Mouse (Mus musculus) liver, embryonic 14.5 days (tissue): ENCODE results near the gene Ankrd6. TPM values are rescaled to one million over a fixed set of nuclear protein-coding genes. Genes with fewer than 3 reads are reported as not detected.

Experiments
- ATAC-seq: fragments of 200-750 bp; cut with Nextera tagmentation; 2 replicates; pipeline ENCODE4 v1.8.0; 2017; ENCODE audit warnings: moderate number of reproducible peaks, mild to moderate bottlenecking, moderate library complexity; ENCODE audit not compliant: insufficient read depth
- DNase-seq, 3 experiments: peaks; one replicate each; pipeline ENCODE4 v3.0.0-alpha.2; 2012 to 2013; ENCODE audit warnings: low read depth in 3 of 3, low spot score in 3 of 3
- H3K27ac ChIP-seq: fragments of 300-500 bp; sonication (generic); 2 replicates; pipeline ENCODE4 v1.5.1; 2014; ENCODE audit warnings: moderate library complexity, mild to moderate bottlenecking, control low read depth, inconsistent platforms
- H3K27me3 ChIP-seq: fragments of 300-500 bp; sonication (generic); 2 replicates; pipeline ENCODE4 v1.6.1; 2014; ENCODE audit warnings: mild to moderate bottlenecking, low read length, moderate library complexity; ENCODE audit not compliant: control insufficient read depth, insufficient read depth
- H3K36me3 ChIP-seq: fragments of 300-500 bp; sonication (generic); replicated peaks from 2 replicates; pipeline ENCODE4 v1.6.1; 2014; ENCODE audit warnings: low read depth; ENCODE audit not compliant: control insufficient read depth, insufficient read depth
- H3K4me1 ChIP-seq, 2 experiments: fragments of 200-500 bp in 1 of 2; fragments of 300-500 bp in 1 of 2; sonication (generic) in 1 of 2; replicated peaks; 2 replicates each; pipeline ENCODE4 v1.6.1; 2012 to 2014; ENCODE audit warnings: antibody characterized with exemption in 1 of 2, inconsistent platforms in 1 of 2, low read length in 1 of 2; ENCODE audit not compliant: control insufficient read depth in 2 of 2, insufficient read depth in 2 of 2
- H3K4me2 ChIP-seq: fragments of 300-500 bp; sonication (generic); 2 replicates; pipeline ENCODE4 v1.6.1; 2014; ENCODE audit warnings: low read depth, mild to moderate bottlenecking, control low read depth, moderate library complexity
- H3K4me3 ChIP-seq, 2 experiments: fragments of 200-500 bp in 1 of 2; fragments of 300-500 bp in 1 of 2; sonication (generic) in 1 of 2; 2 replicates each; pipeline ENCODE4 v1.5.1; 2012 to 2014; ENCODE audit warnings: low read depth in 2 of 2, low read length in 2 of 2, mild to moderate bottlenecking in 2 of 2, control low read depth in 1 of 2, inconsistent platforms in 1 of 2, moderate library complexity in 1 of 2; ENCODE audit not compliant: insufficient read depth in 1 of 2
- H3K9ac ChIP-seq: fragments of 300-500 bp; sonication (generic); replicated peaks from 2 replicates; pipeline ENCODE4 v1.6.1; 2014; ENCODE audit warnings: mild to moderate bottlenecking, control low read depth, moderate library complexity
- H3K9me3 ChIP-seq: fragments of 300-500 bp; sonication (generic); 2 replicates; pipeline ENCODE4 v1.6.1; 2016; ENCODE audit warnings: low read length, mixed read lengths; ENCODE audit not compliant: control insufficient read depth
- CTCF ChIP-seq: IDR thresholded peaks from 2 replicates; pipeline ENCODE4 v1.5.1; 2016; ENCODE audit warnings: antibody characterized with exemption, low read depth, control low read depth
- EP300 ChIP-seq: IDR thresholded peaks from 2 replicates; pipeline ENCODE4 v1.6.1; 2016; ENCODE audit warnings: antibody characterized with exemption, low read depth
- WGBS: fragments of 180-500 bp; shearing (Covaris S2); extraction: QIAGEN DNeasy Blood & Tissue Kit; methylation state at CpG from one replicate; pipeline ENCODE4 v1.1.7; 2014; ENCODE audit not compliant: insufficient replicate concordance; 5-methylcytosine and 5-hydroxymethylcytosine counted together
- polyA plus RNA-seq, 2 experiments: library from polyadenylated mRNA; depleted of rRNA in 1 of 2; stranded (reverse) in 1 of 2; unstranded in 1 of 2; fragments of >200 nt; fragmentation: Nextera tagmentation in 1 of 2; extraction: Ambion mirVana in 1 of 2; gene quantifications; 2 replicates each; pipeline versions ENCODE4 v1.2.1 to v1.2.3; 2012 to 2014

Gene Ankrd6
- polyA plus RNA-seq (2012; rRNA removed): 0.19 and 0.31 TPM in 2 replicates
- 0.42 and 0.62 TPM in 2 replicates for polyA plus RNA-seq (2014; fragmentation: Nextera tagmentation; extraction: Ambion mirVana)

GRCm38 (mm10) chr4:32950356-32951034 is at the start of gene Ankrd6:
Gene Ankrd6 (minus strand): TSS chr4:32950841.
- H3K4me3 ChIP-seq: peak within 1 kb of the TSS; percentile 40 to 60
- H3K27ac ChIP-seq: no peak within 1 kb of the TSS
- peaks cover 0 to 2% of the 10 kb centered on the region in 2 experiments; a peak in 1 of 4 replicates for H3K4me1 ChIP-seq
- TF ChIP-seq CTCF: peak; percentile 84
- no peak for TF ChIP-seq EP300
- no peaks in the 10 kb centered on the region for H3K36me3 ChIP-seq
- no peaks in the 10 kb centered on the region for H3K9me3 ChIP-seq
- H3K9ac ChIP-seq: no peak within 1 kb of the TSS; the same call in 1 of the 2 replicates
- peak within 1 kb of the TSS; percentile 78 for H3K4me2 ChIP-seq
- under 1% methylated on average over 66 of the region's 66 CpGs for WGBS
- ATAC-seq (peak; percentile 85), DNase-seq (peak; percentile 20 to 50 (median 34))
- H3K27me3 ChIP-seq: peaks cover 48% of the 10 kb centered on the region

- TF ChIP-seq CTCF (no peak), EP300 (no peak)
- no peak for ATAC-seq
Measured at GRCm38 (mm10) chr4:32998996-32999395, 48.4 kb upstream of the Ankrd6 start.

GRCm38 (mm10) chr4:32997571-32997970 is 46.9 kb upstream of the Ankrd6 start:
- H3K4me2 ChIP-seq: no peak overlapping the region
- ATAC-seq (no peak), DNase-seq (no peak)
- no peaks in the 10 kb centered on the region for H3K27me3 ChIP-seq
- peaks cover 0 to 3% of the 10 kb centered on the region in 2 experiments; a peak in 2 of 4 replicates for H3K4me1 ChIP-seq
- no peak overlapping the region for H3K4me3 ChIP-seq
- H3K9ac ChIP-seq: no peak overlapping the region
- no peaks in the 10 kb centered on the region for H3K36me3 ChIP-seq
- no peak for TF ChIP-seq CTCF
- TF ChIP-seq EP300: no peak
- no peaks in the 10 kb centered on the region for H3K9me3 ChIP-seq
- no peak overlapping the region for H3K27ac ChIP-seq
- 79% methylated on average over 5 of the region's 5 CpGs for WGBS

More at GRCm38 (mm10) chr4:32998996-32999395, 48.4 kb upstream of the Ankrd6 start:
- Histone ChIP-seq H3K27ac (no peak overlapping the region), H3K4me2 (no peak overlapping the region), H3K4me3 (no peak overlapping the region), H3K36me3 (no peaks in the 10 kb centered on the region), H3K27me3 (no peaks in the 10 kb centered on the region), H3K9me3 (no peaks in the 10 kb centered on the region), H3K4me1 (peaks cover 0 to 3% of the 10 kb centered on the region in 2 experiments; a peak in 2 of 4 replicates), H3K9ac (no peak overlapping the region)
- WGBS: 71% methylated on average over 8 of the region's 8 CpGs
- DNase-seq: no peak

GRCm38 (mm10) chr4:32996083-32996482 is 45.4 kb upstream of the Ankrd6 start:
- DNase-seq (no peak), ATAC-seq (no peak)
- H3K27me3 ChIP-seq: no peaks in the 10 kb centered on the region
- H3K4me1 ChIP-seq: peaks cover 0 to 3% of the 10 kb centered on the region in 2 experiments; a peak in 2 of 4 replicates
- no peak overlapping the region for H3K4me3 ChIP-seq
- H3K27ac ChIP-seq: no peak overlapping the region
- TF ChIP-seq CTCF (no peak), EP300 (no peak)
- 71% methylated on average over 5 of the region's 5 CpGs for WGBS
- no peak overlapping the region for H3K4me2 ChIP-seq
- H3K9me3 ChIP-seq: no peaks in the 10 kb centered on the region
- H3K36me3 ChIP-seq: no peaks in the 10 kb centered on the region
- H3K9ac ChIP-seq: no peak overlapping the region

- H3K36me3 ChIP-seq: no peaks in the 10 kb centered on the region
- no peaks in the 10 kb centered on the region for H3K9me3 ChIP-seq
- no peak overlapping the region for H3K4me2 ChIP-seq
- TF ChIP-seq EP300: no peak
- TF ChIP-seq CTCF: no peak
- H3K4me1 ChIP-seq: peaks cover 0 to 3% of the 10 kb centered on the region in 2 experiments
- no peak overlapping the region for H3K4me3 ChIP-seq
- no peak overlapping the region for H3K27ac ChIP-seq
- DNase-seq (no peak), ATAC-seq (no peak)
- 49% methylated on average over 3 of the region's 3 CpGs for WGBS
- H3K9ac ChIP-seq: no peak overlapping the region
- no peaks in the 10 kb centered on the region for H3K27me3 ChIP-seq
Measured at GRCm38 (mm10) chr4:32994168-32994567, 43.5 kb upstream of the Ankrd6 start.
